Mouse (Mus musculus) 416B (cell line): Measurements from ENCODE around the gene Cep89.

Source experiments
- DNase-seq: peaks from one replicate; pipeline ENCODE4 v3.0.0; 2011; ENCODE audit warnings: low read depth

Cep89 gene

DNA sequence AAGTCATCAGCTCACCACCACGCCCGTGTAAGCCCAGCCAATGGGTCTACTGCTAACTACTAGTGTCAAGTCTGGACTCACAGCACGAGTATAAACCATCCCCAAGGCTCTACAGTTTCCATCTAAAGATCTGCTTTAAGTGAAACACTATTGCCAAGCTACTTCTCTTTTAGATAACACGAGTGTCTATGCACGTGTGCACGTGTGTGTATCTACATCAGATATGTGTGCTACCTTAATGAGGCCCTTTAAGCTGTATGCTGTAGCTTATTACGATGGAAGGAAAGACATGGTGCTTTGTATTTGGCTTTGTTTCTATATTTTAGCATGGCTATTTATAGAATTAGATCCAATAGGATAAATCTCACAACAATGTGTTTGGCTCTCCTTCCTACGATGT is 89.7 kb downstream of the Cep89 start:
- no peak for DNase-seq
